Mouse (Mus musculus): ENCODE measurements around the gene Plin4. TPM values are rescaled to one million over a fixed set of nuclear protein-coding genes. Genes with fewer than 3 reads are reported as not detected.

Plin4 gene
- total and polyA plus RNA-seq, 3 experiments, result 0.05 TPM; not detected in 2

DNA sequence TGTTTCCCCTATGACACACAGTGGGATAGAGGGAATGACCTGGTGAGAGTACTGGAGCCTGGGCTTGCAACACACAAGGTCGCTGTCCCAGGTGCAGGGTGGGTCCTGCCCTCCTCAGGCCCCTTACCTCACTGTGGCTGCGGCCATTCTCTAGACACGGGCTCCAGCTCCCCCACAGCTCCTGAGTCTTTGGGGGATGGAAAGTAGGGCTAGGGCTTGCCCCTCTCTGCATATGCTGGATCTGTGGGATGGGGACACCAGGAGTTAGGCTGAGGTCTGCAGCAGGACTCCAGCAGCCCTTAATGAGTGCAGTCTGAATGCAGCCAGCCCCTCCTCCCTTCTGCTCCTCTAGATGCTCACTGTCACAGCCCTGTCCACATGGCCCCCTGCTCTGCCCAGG is 3.1 kb upstream of the Plin4 start:
- H3K4me1 ChIP-seq (ENCODE audit: insufficient read depth, low read depth, low read length), result peaks cover 9% of the 10 kb centered on the region; the same call in 1 of the 2 replicates
- peaks cover 24% of the 10 kb centered on the region; the same call in 1 of the 2 replicates for H3K27me3 ChIP-seq (ENCODE audit: insufficient read depth, low read length)
- ATAC-seq (ENCODE audit: extremely low read depth, insufficient number of reproducible peaks, low FRiP score, poor library complexity, severe bottlenecking) (no peak), DNase-seq (ENCODE audit: low spot score) (no peak)
- no peak overlapping the region for H3K4me3 ChIP-seq (ENCODE audit: low read depth, low read length)
- H3K36me3 ChIP-seq (replicated peaks), result peaks cover 41% of the 10 kb centered on the region
- H3K9me3 ChIP-seq (replicated peaks), result no peaks in the 10 kb centered on the region
- no peak for TF ChIP-seq GATA1 (IDR thresholded peaks at IDR 0.05; ENCODE audit: borderline replicate concordance, low read length)
- no peak for TF ChIP-seq TAL1 (conservative IDR thresholded peaks at IDR 0.05; ENCODE audit: low read depth, low read length)
- no peak for TF ChIP-seq CTCF (IDR thresholded peaks at IDR 0.05; ENCODE audit: low read depth, low read length)
- TF ChIP-seq POLR2AphosphoS5 (IDR thresholded peaks at IDR 0.05; ENCODE audit: insufficient replicate concordance, low read depth, low read length), result no peak
- no peak for TF ChIP-seq GATA2 (IDR thresholded peaks at IDR 0.05; ENCODE audit: borderline replicate concordance, low read depth, low read length)

DNA sequence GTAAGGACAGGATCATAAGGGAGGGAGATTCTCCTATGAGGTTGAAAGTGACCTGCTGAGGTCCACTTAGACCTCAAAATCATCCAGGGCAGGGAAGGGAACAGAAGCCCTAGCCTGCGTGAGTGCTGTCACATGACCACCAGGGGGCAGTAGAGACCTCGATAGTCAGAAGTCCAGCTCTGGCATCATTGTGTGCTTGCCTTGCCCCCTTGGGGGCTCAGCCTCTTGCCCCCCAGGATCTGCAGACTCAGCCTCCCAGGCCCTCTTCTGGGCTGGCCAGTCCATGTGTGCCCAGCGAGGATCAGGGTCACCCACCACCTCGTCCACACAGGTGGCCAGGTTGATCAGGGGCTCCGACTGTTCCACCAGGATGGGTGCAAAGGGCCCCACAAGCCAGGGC is 2.3 kb upstream of the Plin4 start:
- ATAC-seq (ENCODE audit: extremely low read depth, insufficient number of reproducible peaks, low FRiP score, poor library complexity, severe bottlenecking) (peak; percentile 45; the same call in 1 of the 2 replicates), DNase-seq (ENCODE audit: low spot score) (peak; percentile 74)
- no peaks in the 10 kb centered on the region for H3K9me3 ChIP-seq (replicated peaks)
- peaks cover 17% of the 10 kb centered on the region; the same call in 1 of the 2 replicates for H3K27me3 ChIP-seq (ENCODE audit: insufficient read depth, low read length)
- H3K4me3 ChIP-seq (ENCODE audit: low read depth, low read length), result no peak overlapping the region
- H3K4me1 ChIP-seq (ENCODE audit: insufficient read depth, low read depth, low read length), result peaks cover 3% of the 10 kb centered on the region; the same call in 1 of the 2 replicates
- peak; percentile 94 for TF ChIP-seq CTCF (IDR thresholded peaks at IDR 0.05; ENCODE audit: low read depth, low read length)
- TF ChIP-seq TAL1 (conservative IDR thresholded peaks at IDR 0.05; ENCODE audit: low read depth, low read length), result no peak
- TF ChIP-seq GATA2 (IDR thresholded peaks at IDR 0.05; ENCODE audit: borderline replicate concordance, low read depth, low read length), result no peak
- no peak for TF ChIP-seq GATA1 (IDR thresholded peaks at IDR 0.05; ENCODE audit: borderline replicate concordance, low read length)
- TF ChIP-seq POLR2AphosphoS5 (IDR thresholded peaks at IDR 0.05; ENCODE audit: insufficient replicate concordance, low read depth, low read length), result no peak
- peaks cover 50% of the 10 kb centered on the region for H3K36me3 ChIP-seq (replicated peaks)

DNA sequence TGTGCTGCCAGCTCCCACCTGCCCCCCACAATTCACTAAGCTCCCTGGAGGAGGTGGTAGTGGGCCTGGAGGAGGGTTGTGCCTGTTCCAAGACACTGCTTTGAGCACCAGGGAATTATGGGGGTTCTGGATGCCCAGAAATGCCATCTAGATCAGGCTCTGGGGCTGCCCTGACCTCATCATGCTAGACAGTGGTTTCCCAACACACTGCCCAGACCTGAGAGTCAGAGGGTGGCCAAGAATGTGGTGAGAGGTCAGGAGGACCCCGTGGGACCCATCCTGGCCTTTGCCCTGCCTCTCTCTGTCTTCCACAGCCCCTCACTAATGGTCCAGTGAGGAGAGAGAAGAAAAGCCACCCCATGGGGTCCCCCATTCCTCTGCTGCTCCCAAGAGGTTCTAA is 1.4 kb upstream of the Plin4 start:
- TF ChIP-seq GATA1 (IDR thresholded peaks at IDR 0.05; ENCODE audit: borderline replicate concordance, low read length) (no peak), GATA2 (IDR thresholded peaks at IDR 0.05; ENCODE audit: borderline replicate concordance, low read depth, low read length) (no peak), TAL1 (conservative IDR thresholded peaks at IDR 0.05; ENCODE audit: low read depth, low read length) (no peak), CTCF (IDR thresholded peaks at IDR 0.05; ENCODE audit: low read depth, low read length) (no peak), POLR2AphosphoS5 (IDR thresholded peaks at IDR 0.05; ENCODE audit: insufficient replicate concordance, low read depth, low read length) (no peak)
- H3K4me3 ChIP-seq (ENCODE audit: low read depth, low read length), result no peak overlapping the region
- peaks cover 51% of the 10 kb centered on the region for H3K36me3 ChIP-seq (replicated peaks)
- no peaks in the 10 kb centered on the region for H3K9me3 ChIP-seq (replicated peaks)
- DNase-seq (ENCODE audit: low spot score), result no peak
- no peak for ATAC-seq (ENCODE audit: extremely low read depth, insufficient number of reproducible peaks, low FRiP score, poor library complexity, severe bottlenecking)
- H3K27me3 ChIP-seq (ENCODE audit: insufficient read depth, low read length), result peaks cover 9% of the 10 kb centered on the region; the same call in 1 of the 2 replicates
- H3K4me1 ChIP-seq (ENCODE audit: insufficient read depth, low read depth, low read length), result peaks cover 3% of the 10 kb centered on the region; the same call in 1 of the 2 replicates

DNA sequence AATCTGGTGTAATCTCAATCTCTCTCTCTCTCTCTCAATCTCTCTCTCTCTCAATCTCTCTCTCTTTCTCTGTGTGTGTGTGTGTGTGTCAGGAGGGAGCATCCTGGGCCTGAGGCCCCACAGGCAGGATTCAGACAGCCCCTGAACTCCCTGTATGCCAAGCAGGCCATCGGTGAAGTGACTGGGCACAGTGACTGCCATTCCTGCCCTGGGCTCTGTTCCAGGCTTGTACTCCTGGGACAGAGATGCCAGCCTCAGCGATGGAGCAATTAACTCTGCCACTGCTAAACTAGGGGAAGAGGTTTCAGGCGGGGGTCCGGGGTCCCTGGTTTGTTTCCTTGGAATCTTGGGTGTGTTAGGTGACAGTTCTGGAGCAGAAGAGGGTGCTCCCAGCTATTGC is 968 bp upstream of the Plin4 start:
- DNase-seq (ENCODE audit: low spot score), result no peak
- Histone ChIP-seq H3K36me3 (replicated peaks) (peaks cover 51% of the 10 kb centered on the region), H3K9me3 (replicated peaks) (no peaks in the 10 kb centered on the region), H3K27me3 (ENCODE audit: insufficient read depth, low read length) (peaks cover 4% of the 10 kb centered on the region; the same call in 1 of the 2 replicates), H3K4me3 (ENCODE audit: low read depth, low read length) (no peak overlapping the region), H3K4me1 (ENCODE audit: insufficient read depth, low read depth, low read length) (peaks cover 3% of the 10 kb centered on the region; the same call in 1 of the 2 replicates)
- no peak for ATAC-seq (ENCODE audit: extremely low read depth, insufficient number of reproducible peaks, low FRiP score, poor library complexity, severe bottlenecking)
- TF ChIP-seq GATA2 (IDR thresholded peaks at IDR 0.05; ENCODE audit: borderline replicate concordance, low read depth, low read length) (no peak), TAL1 (conservative IDR thresholded peaks at IDR 0.05; ENCODE audit: low read depth, low read length) (no peak), CTCF (IDR thresholded peaks at IDR 0.05; ENCODE audit: low read depth, low read length) (no peak), POLR2AphosphoS5 (IDR thresholded peaks at IDR 0.05; ENCODE audit: insufficient replicate concordance, low read depth, low read length) (no peak), GATA1 (IDR thresholded peaks at IDR 0.05; ENCODE audit: borderline replicate concordance, low read length) (no peak)

DNA sequence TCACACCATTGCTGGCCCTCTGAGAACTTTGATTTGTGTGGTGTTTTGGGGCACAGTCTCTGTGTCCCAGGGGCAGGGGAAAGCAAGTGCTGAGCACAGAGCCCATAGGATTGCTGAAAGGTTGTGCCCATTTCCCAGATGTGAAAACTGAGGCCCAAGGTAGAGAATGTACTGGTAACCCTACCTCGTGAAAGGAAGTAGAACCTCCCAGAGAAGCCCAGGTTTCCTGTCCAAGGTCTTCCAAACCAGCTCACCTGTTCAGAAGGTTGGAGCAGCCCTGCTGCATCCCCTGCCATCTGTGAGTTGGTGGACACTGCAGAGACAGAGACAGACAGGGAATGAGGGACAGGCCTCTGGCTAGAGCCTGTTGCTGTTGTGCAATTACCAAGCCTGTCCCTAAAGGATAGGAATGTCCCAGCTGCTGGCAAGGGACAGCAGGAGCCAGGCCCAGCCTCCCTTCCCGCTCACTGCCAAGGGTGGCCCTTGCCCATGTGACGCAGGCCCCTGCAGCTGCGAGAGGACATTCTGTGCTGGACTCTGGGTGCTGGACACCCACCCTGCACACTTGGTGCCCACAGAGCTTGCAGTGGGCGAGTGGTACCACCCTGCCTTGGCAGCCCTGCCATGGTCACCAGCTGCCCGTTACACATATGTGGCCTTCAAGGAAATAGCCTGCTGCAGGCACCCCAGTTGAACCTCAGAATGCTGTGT is 1.1 kb downstream of the Plin4 start:
- DNase-seq (ENCODE audit: low spot score) (no peak), ATAC-seq (ENCODE audit: extremely low read depth, insufficient number of reproducible peaks, low FRiP score, poor library complexity, severe bottlenecking) (no peak)

DNA sequence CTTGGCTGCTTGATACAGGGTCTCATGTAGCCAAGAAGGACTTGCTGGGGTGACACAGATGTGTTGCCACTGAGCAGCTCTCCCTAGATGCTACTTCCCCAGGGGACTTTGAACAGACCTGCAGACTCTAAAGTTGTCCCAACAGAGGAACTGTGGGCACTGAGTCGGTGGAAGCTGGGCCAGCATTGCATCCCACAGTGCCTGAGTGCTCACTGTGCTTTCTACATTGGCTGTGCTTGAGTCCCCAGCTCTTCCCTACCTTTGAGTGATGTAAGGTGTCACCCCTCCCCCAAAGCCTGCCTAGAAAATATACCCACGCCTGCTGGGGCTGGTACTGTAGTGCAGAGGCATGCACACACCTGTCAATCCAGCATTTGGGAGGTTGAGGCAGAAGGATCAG is 1.9 kb downstream of the Plin4 start:
- H3K36me3 ChIP-seq (replicated peaks), result peaks cover 62% of the 10 kb centered on the region
- no peak overlapping the region for H3K4me3 ChIP-seq (ENCODE audit: low read depth, low read length)
- H3K27me3 ChIP-seq (ENCODE audit: insufficient read depth, low read length), result no peaks in the 10 kb centered on the region
- H3K4me1 ChIP-seq (ENCODE audit: insufficient read depth, low read depth, low read length), result peaks cover 3% of the 10 kb centered on the region; the same call in 1 of the 2 replicates
- TF ChIP-seq GATA1 (IDR thresholded peaks at IDR 0.05; ENCODE audit: borderline replicate concordance, low read length) (no peak), GATA2 (IDR thresholded peaks at IDR 0.05; ENCODE audit: borderline replicate concordance, low read depth, low read length) (no peak), POLR2AphosphoS5 (IDR thresholded peaks at IDR 0.05; ENCODE audit: insufficient replicate concordance, low read depth, low read length) (no peak), TAL1 (conservative IDR thresholded peaks at IDR 0.05; ENCODE audit: low read depth, low read length) (no peak), CTCF (IDR thresholded peaks at IDR 0.05; ENCODE audit: low read depth, low read length) (no peak)
- DNase-seq (ENCODE audit: low spot score) (no peak), ATAC-seq (ENCODE audit: extremely low read depth, insufficient number of reproducible peaks, low FRiP score, poor library complexity, severe bottlenecking) (no peak)
- no peaks in the 10 kb centered on the region for H3K9me3 ChIP-seq (replicated peaks)

More for the DNA sequence above, 1.1 kb downstream of the Plin4 start:
- no peaks in the 10 kb centered on the region for H3K27me3 ChIP-seq (ENCODE audit: insufficient read depth, low read length)
- H3K9me3 ChIP-seq (replicated peaks), result no peaks in the 10 kb centered on the region
- H3K4me3 ChIP-seq (ENCODE audit: low read depth, low read length), result no peak overlapping the region
- peaks cover 3% of the 10 kb centered on the region; the same call in 1 of the 2 replicates for H3K4me1 ChIP-seq (ENCODE audit: insufficient read depth, low read depth, low read length)
- H3K36me3 ChIP-seq (replicated peaks), result peaks cover 58% of the 10 kb centered on the region
- TF ChIP-seq TAL1 (conservative IDR thresholded peaks at IDR 0.05; ENCODE audit: low read depth, low read length) (no peak), CTCF (IDR thresholded peaks at IDR 0.05; ENCODE audit: low read depth, low read length) (no peak), GATA1 (IDR thresholded peaks at IDR 0.05; ENCODE audit: borderline replicate concordance, low read length) (no peak), GATA2 (IDR thresholded peaks at IDR 0.05; ENCODE audit: borderline replicate concordance, low read depth, low read length) (no peak), POLR2AphosphoS5 (IDR thresholded peaks at IDR 0.05; ENCODE audit: insufficient replicate concordance, low read depth, low read length) (no peak)
